Mouse (Mus musculus): ENCODE measurements around the gene Scg5. TPM values are rescaled to one million over a fixed set of nuclear protein-coding genes. Genes with fewer than 3 reads are reported as not detected.

Gene Scg5
- polyA plus RNA-seq, 1 experiment: 0.14 TPM

- Histone ChIP-seq H3K36me3 (ENCODE audit: control insufficient read depth) (no peaks in the 10 kb centered on the region), H3K27me3 (ENCODE audit: control insufficient read depth) (no peaks in the 10 kb centered on the region), H3K4me1 (ENCODE audit: control insufficient read depth) (no peaks in the 10 kb centered on the region), H3K4me3 (replicated peaks) (no peak overlapping the region), H3K9me3 (ENCODE audit: control insufficient read depth, low read length) (no peaks in the 10 kb centered on the region)
- TF ChIP-seq TAL1 (IDR thresholded peaks at IDR 0.05; ENCODE audit: low read length): no peak
- no peak for TF ChIP-seq GATA1 (IDR thresholded peaks at IDR 0.05; ENCODE audit: low read length)
Measured at GRCm38 (mm10) chr2:113768541-113769303, 60.2 kb downstream of the Scg5 start.

GRCm38 (mm10) chr2:113765885-113766284 lies 63.0 kb downstream of the Scg5 start:
- Histone ChIP-seq H3K27me3 (ENCODE audit: control insufficient read depth) (no peaks in the 10 kb centered on the region), H3K36me3 (ENCODE audit: control insufficient read depth) (no peaks in the 10 kb centered on the region), H3K4me1 (ENCODE audit: control insufficient read depth) (no peaks in the 10 kb centered on the region), H3K4me3 (replicated peaks) (no peak overlapping the region), H3K9me3 (ENCODE audit: control insufficient read depth, low read length) (no peaks in the 10 kb centered on the region)
- no peak for TF ChIP-seq GATA1 (IDR thresholded peaks at IDR 0.05; ENCODE audit: low read length)
- TF ChIP-seq TAL1 (IDR thresholded peaks at IDR 0.05; ENCODE audit: low read length): no peak

- H3K9me3 ChIP-seq (ENCODE audit: control insufficient read depth, low read length): no peaks in the 10 kb centered on the region
- H3K4me1 ChIP-seq (ENCODE audit: control insufficient read depth): no peaks in the 10 kb centered on the region
- H3K27me3 ChIP-seq (ENCODE audit: control insufficient read depth): no peaks in the 10 kb centered on the region
- H3K36me3 ChIP-seq (ENCODE audit: control insufficient read depth): no peaks in the 10 kb centered on the region
- H3K4me3 ChIP-seq (replicated peaks): no peak overlapping the region
- TF ChIP-seq TAL1 (IDR thresholded peaks at IDR 0.05; ENCODE audit: low read length) (no peak), GATA1 (IDR thresholded peaks at IDR 0.05; ENCODE audit: low read length) (no peak)
Measured at GRCm38 (mm10) chr2:113764968-113765367, 64.0 kb downstream of the Scg5 start.

GRCm38 (mm10) chr2:113758311-113759161 lies 70.4 kb downstream of the Scg5 start, which contains the start of gene Grem1:
Grem1 (minus strand) TSS chr2:113758646.
- no peaks in the 10 kb centered on the region for H3K9me3 ChIP-seq (ENCODE audit: control insufficient read depth, low read length)
- peaks cover 31% of the 10 kb centered on the region for H3K27me3 ChIP-seq (ENCODE audit: control insufficient read depth)
- no peaks in the 10 kb centered on the region for H3K36me3 ChIP-seq (ENCODE audit: control insufficient read depth)
- no peak for TF ChIP-seq GATA1 (IDR thresholded peaks at IDR 0.05; ENCODE audit: low read length)
- TF ChIP-seq TAL1 (IDR thresholded peaks at IDR 0.05; ENCODE audit: low read length): no peak
- no peaks in the 10 kb centered on the region for H3K4me1 ChIP-seq (ENCODE audit: control insufficient read depth)
- no peak within 1 kb of the TSS for H3K4me3 ChIP-seq (replicated peaks)

- no peaks in the 10 kb centered on the region for H3K9me3 ChIP-seq (ENCODE audit: control insufficient read depth, low read length)
- peaks cover 31% of the 10 kb centered on the region for H3K27me3 ChIP-seq (ENCODE audit: control insufficient read depth)
- no peak for TF ChIP-seq GATA1 (IDR thresholded peaks at IDR 0.05; ENCODE audit: low read length)
- TF ChIP-seq TAL1 (IDR thresholded peaks at IDR 0.05; ENCODE audit: low read length): no peak
- H3K36me3 ChIP-seq (ENCODE audit: control insufficient read depth): no peaks in the 10 kb centered on the region
- no peak overlapping the region for H3K4me3 ChIP-seq (replicated peaks)
- no peaks in the 10 kb centered on the region for H3K4me1 ChIP-seq (ENCODE audit: control insufficient read depth)
Measured at GRCm38 (mm10) chr2:113757525-113758310, 71.2 kb downstream of the Scg5 start.

GRCm38 (mm10) chr2:113756924-113757524 lies 71.9 kb downstream of the Scg5 start:
- Histone ChIP-seq H3K4me3 (replicated peaks) (no peak overlapping the region), H3K36me3 (ENCODE audit: control insufficient read depth) (no peaks in the 10 kb centered on the region), H3K27me3 (ENCODE audit: control insufficient read depth) (peaks cover 31% of the 10 kb centered on the region), H3K4me1 (ENCODE audit: control insufficient read depth) (no peaks in the 10 kb centered on the region), H3K9me3 (ENCODE audit: control insufficient read depth, low read length) (no peaks in the 10 kb centered on the region)
- TF ChIP-seq GATA1 (IDR thresholded peaks at IDR 0.05; ENCODE audit: low read length): no peak
- TF ChIP-seq TAL1 (IDR thresholded peaks at IDR 0.05; ENCODE audit: low read length): no peak

- Histone ChIP-seq H3K4me1 (ENCODE audit: control insufficient read depth) (no peaks in the 10 kb centered on the region), H3K36me3 (ENCODE audit: control insufficient read depth) (no peaks in the 10 kb centered on the region), H3K27me3 (ENCODE audit: control insufficient read depth) (no peaks in the 10 kb centered on the region), H3K9me3 (ENCODE audit: control insufficient read depth, low read length) (peaks cover 8% of the 10 kb centered on the region), H3K4me3 (replicated peaks) (no peak overlapping the region)
- TF ChIP-seq TAL1 (IDR thresholded peaks at IDR 0.05; ENCODE audit: low read length): no peak
- TF ChIP-seq GATA1 (IDR thresholded peaks at IDR 0.05; ENCODE audit: low read length): no peak
Measured at GRCm38 (mm10) chr2:113749721-113750120, 79.2 kb downstream of the Scg5 start.

GRCm38 (mm10) chr2:113749309-113749708 lies 79.6 kb downstream of the Scg5 start:
- TF ChIP-seq TAL1 (IDR thresholded peaks at IDR 0.05; ENCODE audit: low read length) (no peak), GATA1 (IDR thresholded peaks at IDR 0.05; ENCODE audit: low read length) (no peak)

More at GRCm38 (mm10) chr2:113749309-113749708, 79.6 kb downstream of the Scg5 start:
- Histone ChIP-seq H3K9me3 (ENCODE audit: control insufficient read depth, low read length) (peaks cover 8% of the 10 kb centered on the region), H3K4me3 (replicated peaks) (no peak overlapping the region), H3K36me3 (ENCODE audit: control insufficient read depth) (no peaks in the 10 kb centered on the region), H3K27me3 (ENCODE audit: control insufficient read depth) (no peaks in the 10 kb centered on the region), H3K4me1 (ENCODE audit: control insufficient read depth) (no peaks in the 10 kb centered on the region)
